Mouse (Mus musculus): ENCODE results near the gene Ppp1r15b.

The Ppp1r15b gene

DNA sequence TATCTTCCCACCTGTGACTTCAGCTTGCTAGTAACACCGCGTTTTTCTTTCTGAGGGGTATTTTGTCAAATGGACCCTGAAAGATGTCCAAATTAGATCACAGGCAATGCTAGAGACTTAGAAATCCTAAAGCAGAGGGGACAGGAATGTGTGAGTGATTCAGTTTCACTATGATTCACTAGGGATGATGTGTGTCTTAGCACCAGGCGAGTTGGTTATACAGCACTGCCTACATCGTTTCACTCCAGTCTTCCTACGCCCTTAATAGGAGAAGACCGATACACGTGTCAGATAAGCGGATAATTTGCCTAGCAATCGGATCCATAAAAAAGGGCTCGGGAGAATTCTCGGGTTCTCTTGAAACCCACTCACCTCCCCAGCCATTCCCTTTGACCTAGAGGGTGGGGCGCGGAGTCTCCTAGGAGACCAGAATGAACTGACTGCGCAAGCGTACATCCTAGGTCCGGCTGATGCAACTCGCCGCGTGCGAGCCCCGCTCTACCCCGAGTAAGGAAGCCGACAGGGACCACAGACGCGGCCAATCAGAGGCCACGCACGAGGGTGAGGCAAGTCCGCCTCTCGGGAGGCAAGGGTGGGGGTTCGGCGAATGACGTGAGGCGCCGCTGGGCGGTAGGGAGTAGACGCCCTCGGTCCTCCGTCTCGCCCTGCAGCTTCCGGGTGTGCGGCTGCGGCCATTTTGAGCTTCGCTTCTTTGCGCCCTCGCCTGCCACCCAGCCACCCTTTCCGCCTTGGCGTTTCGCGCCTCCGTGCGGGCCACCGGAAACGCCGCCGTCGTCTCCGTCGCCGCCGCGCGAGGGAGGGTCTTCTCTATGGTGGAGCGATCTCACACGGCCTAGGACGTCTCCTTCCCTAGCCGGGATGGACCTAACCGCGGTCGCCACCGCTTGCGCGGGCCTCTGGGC, at the start of gene Ppp1r15b:
TSS of gene Ppp1r15b (plus strand) at position 506 of the 923 bp plus-strand sequence.
- DNase-seq (ENCODE audit: low spot score) = peak; percentile 97

DNA sequence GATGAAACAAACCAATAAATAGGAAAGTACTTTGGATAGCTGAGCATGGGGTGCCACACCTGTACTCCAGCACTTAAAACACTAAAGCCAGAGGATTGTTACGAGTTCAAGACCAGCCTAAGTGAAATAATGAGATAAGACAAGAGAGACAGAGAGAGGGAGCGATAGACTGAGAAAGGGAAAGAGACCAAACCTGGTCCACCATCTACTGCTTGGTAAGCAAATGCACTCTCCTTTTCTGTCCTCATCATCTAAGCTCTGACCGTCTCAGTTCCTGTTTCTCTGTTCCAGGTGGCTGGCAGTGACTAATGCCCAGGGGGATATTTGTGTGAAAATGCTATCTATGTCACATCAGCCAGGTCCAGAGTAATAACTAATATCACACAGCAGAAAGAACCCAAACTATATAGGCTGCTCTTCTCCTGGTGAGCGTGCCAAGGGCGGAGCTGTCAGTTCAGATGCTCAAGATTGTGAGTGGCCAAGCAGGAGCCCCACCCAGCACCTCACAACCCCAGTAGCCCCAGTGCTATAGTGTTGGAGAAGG, 47.9 kb upstream of the Ppp1r15b start:
- DNase-seq (ENCODE audit: low spot score) = no peak

DNA sequence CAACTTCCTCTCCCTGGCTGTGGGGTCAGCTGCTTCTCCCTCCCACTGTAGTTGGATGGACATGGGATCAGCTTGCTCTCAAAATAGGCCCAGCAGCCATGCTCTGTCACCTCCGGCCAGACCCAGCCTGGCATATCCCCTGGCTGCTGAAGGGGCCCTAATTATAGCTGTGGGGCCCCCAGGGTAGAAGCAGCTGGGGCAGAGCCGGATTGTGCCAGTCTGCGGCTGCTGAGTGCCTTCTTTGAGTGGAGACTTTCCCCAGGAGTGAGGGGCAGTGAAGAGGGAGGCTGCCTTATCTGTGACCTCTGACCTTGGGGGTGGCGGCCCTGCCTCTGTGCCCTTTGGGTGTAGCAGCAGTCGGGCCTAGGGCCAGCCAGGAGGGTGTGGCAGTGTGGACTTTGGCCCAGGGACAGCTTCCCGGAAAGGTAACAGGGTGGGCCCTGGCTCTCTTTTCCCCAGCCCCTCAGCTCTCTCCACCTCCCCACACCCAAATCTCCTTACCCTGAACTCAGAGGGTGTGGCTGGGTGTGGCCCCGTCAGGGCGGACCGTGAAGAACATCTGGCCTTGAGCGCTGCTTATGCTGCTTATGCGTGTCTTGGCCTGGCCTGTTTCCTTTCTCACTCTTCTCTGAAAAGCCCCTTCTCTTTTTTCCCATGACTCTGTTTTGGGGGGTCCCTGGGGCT, 46.9 kb upstream of the Ppp1r15b start:
- no peak for DNase-seq (ENCODE audit: low spot score)

DNA sequence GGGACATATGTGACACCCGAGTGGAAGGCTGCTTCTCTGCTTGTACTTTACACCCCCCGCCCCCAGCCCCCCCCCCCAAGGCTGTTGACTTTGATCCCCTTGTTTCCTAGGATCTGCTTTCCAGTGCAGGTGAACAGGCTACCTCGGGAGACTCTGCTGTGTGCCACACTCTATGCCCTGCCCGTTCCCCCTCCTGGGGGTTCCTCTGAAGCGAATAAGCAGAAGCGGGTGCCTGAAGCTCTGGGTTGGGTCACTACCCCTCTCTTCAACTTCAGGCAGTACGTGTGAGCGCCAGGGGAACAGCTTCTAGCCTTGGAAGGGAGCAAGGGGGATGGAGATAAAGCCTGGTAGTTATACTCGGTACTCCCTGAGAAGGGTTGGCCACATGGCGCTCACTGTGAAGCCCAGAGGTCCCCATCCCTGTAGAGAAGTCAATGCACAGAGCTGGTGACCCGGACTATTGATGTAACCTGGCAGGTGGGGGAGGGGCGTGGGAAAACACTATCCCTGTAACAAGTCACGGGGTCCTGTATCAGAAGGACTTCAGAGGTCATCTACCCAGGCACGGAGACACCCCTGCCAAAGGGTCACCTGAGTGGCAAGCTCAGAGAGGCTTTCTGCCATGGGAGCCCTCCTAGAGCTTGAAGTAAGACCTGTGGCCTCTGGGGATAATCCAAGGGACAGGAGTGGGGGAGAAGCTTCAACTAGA, 46.1 kb upstream of the Ppp1r15b start:
- no peak for DNase-seq (ENCODE audit: low spot score)

DNA sequence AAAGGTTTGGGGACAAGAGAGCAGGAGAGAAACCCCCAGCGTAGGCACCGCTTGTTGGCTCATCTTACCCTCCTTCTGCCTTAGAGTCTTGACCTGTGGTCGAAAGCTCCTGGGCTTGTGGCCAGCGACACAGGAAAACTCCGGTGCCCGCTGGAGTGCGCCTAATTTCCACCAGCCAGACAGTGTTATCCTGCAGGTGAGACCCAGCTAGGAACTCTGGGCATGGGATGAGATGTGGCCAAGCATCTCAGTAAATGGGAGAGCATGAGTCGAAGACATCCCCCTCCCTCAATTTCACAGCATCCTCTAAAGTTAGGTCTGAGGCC, 45.6 kb upstream of the Ppp1r15b start:
- DNase-seq (ENCODE audit: low spot score) = no peak

DNA sequence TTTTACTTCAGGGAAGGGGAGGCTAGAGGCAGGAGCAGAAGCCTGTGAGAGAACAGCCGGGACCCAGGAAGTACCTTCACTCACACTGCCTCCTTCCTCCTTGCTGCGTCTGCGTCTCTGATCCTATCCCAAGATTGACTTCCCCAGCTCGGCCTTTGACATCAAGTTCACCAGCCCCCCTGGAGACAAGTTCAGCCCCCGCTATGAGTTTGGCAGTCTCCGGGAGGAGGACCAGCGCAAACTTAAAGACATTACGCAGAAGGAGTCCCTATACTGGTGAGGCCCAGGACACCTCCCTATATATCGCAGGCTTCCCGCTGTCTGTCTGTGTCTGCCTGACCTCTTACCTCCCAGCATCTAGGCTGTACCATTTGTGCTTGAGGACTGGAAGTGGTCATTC, 44.1 kb upstream of the Ppp1r15b start:
- DNase-seq (ENCODE audit: low spot score) = no peak

DNA sequence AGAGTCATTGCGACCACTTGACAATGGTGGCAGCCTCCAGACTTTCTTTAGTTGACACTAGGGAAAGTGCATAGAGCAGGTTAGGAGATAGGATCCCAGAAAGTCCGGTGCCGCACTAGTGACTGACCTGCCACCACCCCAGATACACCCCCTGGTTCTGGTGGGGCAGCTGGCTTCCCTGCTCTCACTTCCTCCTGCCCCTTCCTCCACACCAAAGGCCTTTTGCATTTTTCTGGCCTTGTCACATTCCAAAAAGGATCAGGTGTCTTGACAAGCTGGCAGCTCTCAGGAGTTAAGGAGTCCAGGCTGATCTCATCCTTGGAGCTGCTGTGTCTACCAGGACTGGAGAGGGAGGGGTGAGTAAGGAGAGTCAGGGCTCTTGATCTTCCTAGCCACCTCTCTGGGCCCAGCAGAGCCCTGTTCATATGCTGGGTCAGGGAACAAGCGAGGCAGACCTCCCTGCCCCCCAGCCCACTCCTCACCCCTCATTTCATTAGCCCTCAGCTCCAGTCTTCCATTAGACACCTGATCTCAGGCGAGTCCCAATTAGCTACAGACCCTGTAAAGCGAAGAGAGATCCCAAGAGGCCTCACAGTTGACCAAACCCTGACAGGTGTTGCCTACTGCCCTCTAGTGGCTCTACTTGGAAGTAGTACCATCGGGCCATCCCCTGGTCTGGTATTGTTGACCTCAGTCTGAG, 43.6 kb upstream of the Ppp1r15b start:
- DNase-seq (ENCODE audit: low spot score) = peak; percentile 96

DNA sequence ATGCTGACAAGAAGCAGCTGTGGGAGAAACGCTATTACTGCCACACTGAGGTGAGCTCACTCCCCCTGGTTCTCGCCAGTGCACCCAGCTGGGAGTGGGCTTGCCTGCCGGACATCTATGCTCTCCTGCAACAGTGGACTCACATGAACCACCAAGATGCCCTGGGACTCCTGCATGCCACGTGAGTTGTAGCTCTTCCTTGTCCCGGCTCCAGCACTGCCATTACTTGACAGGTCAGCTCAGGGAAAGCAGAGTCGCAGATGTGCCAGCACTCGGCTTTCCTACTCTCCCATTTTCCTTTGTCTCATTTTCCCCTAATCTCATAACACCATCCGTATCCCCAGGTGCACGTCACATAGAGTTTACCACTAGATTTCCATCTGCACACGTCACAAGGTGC, 42.7 kb upstream of the Ppp1r15b start:
- DNase-seq (ENCODE audit: low spot score) = no peak

DNA sequence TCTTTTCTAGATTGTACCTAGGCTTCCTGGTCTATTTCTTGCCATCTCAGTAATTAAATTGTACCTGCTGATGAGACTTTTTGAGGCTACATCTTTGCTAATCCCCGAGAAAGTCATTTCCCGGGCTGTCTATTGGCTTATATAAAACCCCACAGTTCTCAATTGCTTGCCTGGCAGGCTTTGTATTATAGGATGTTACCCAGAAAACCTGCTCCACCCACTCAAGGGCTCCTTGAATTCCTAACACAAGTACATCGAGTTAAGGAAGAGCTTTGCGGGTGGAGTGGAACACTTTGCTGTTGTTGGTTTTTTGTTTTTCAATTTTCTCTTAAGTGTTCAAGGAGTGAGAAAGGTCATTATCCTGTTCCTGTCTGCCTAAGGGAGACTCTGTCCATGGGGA, 41.5 kb upstream of the Ppp1r15b start:
- no peak for DNase-seq (ENCODE audit: low spot score)

DNA sequence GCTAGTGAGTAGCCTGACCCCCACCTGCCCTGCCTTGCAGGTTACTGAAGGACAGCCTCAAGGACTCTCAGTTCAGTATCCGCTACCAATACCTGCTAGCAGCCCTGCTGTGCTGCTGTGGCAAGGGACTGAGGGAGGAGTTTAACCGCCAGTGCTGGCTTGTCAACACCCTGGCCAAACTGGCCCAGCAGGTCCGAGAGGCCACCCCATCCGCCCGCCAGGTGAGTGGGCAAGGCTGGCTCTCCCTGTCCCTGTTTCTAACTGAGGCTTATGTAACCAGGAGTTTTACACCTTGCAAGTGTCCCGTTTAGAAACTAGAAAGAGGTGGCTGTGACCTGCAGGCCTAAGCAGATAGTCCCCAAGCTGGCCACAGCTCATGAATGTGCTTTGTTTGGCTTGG, 40.3 kb upstream of the Ppp1r15b start:
- DNase-seq (ENCODE audit: low spot score) = no peak

DNA sequence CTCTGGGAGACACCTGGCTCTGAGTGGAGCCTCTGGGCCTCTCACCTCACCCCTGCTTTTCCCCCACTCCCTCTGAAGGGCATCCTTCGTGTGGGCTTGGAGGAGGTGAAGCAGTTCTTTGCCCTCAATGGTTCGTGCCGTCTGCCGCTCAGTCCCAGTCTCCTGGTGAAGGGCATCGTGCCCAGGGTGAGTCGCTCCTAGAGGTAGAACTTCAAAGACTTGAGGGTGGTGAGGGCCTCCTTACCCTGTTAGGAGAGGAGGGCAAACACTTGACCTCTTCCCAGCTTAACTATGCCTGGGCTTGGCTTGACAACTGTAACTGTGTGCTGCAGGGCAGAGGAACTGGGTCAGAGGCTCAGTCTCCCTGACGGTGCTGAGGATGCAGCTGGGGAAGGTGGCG, 39.5 kb upstream of the Ppp1r15b start:
- DNase-seq (ENCODE audit: low spot score) = no peak

DNA sequence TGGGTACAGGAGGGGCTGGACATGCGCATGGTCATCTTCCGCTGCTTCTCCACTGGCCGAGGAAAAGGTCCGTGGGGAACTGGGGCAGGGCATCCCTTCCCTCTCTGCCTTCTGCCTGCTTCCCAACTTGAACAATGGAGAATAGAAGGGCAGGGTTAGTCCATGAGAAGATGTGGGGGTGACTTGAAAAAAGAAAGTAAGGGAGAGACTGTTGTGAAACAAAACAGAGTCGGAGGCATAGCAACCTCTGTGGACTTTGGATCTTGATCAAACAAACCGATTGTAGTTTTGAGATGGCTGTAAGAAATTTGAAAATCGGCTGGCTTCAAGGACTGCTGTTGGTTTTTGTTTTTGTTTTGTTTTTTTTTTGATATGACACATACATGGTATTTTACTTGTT, 37.2 kb upstream of the Ppp1r15b start:
- DNase-seq (ENCODE audit: low spot score) = no peak

DNA sequence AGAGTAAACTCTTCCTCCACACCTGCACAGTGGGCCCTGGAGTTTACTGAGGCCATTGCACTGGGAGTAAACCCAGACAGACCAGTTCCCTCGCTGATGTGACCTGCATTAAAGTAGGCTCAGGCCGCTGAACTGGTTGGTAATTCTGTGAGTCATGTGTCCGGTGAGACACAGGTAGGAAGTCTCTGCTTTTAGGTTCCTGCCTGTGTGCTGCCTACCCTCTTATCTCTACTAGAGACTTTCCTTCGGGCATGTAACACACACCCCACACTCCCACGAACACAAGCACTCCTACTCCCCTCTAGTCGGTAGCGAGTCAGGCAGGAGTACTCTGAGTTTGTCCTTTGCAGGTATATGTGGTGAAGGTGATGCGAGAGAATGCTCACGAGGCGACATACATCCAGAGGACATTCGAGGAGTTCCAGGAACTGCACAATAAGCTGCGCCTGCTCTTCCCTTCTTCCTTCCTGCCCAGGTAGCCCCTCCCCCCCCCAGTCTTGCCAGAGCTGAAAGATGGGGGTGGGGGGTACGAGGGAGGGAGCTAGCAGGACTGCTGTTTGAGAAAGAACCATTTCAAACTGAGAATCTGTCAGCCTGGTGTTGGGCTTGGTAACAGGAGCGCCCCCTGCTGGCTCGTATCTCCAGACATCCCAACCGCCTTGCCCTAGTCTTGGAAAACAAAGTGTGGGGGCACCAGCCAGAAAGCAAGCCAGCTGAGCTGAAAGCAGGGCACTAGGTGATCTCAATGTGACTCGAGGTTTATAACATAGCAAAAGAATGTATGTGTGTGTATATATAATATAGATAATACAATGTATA, 29.8 kb upstream of the Ppp1r15b start:
- peak; percentile 89 for DNase-seq (ENCODE audit: low spot score)

DNA sequence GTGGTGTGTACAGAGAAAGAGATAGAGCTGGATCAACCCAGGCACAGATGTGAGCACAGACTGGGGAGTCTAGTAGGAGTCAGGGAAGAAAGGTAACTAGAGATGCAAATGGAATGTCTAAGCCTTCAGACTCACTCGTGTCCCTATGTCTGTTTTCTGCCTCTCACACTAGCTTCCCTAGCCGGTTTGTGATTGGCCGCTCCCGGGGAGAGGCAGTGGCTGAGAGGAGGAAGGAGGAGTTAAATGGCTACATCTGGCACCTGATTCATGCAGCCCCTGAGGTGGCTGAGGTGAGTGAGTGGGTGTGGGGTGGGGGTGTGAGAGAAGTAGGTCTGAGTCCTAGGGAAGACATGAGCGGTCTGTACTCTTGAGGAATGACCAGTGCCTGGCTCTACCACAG, 28.8 kb upstream of the Ppp1r15b start:
- no peak for DNase-seq (ENCODE audit: low spot score)

DNA sequence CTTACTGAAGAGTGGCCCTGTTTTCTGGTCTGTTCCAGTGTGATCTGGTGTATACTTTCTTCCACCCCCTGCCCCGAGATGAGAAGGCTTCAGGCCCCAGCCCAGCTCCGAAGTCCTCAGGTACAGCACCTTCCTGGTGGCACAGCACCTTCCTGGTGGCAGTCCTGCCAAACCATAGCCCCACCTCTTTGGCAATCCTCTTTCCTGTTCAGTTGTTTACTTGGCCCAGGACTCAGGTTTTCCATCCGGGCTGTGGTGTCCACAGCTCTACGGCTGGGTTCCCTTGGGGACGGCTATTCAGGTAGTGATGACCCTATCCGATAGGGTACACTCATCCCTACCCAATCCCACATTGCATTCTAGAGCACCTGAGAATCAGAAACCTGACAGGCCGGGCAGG, 27.6 kb upstream of the Ppp1r15b start:
- no peak for DNase-seq (ENCODE audit: low spot score)

DNA sequence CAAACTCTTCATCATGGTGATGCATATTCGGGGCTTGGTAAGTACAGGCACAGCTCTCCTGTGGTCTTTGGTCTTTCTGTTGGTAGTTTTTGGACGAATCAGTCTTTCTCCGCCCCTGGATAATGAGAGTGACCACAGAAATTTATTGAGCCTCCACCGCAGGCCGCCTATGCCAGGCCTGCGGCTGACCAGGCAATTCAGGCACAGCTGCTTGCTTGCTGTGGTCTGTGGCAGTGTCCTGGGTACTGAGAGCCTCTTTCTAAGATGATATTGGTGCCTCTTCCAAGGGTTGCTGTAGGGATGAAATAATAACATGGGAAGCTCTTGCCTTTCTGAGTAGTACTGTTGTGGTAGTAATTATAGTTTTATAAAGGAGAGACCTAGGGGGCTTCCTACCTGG, 27.1 kb upstream of the Ppp1r15b start:
- DNase-seq (ENCODE audit: low spot score) = no peak

DNA sequence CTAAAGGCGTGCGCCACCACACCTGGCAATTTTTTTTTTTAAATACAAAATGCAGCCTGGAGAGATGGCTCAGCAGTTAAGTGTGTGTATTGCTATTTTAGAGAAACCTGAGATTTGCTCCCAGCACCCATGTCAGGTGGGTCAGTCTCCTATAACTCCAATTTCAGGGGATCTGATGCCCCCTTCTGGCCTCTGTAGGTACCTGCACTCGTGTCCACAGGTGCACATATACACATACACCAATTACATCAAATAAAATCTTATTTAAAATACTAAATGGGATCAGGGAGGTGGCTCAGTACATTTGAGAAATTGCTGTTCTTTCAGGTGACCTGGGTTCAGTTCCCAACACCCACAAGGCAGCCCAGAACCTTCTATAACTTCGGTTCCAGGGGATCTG, 14.8 kb upstream of the Ppp1r15b start:
- DNase-seq (ENCODE audit: low spot score) = no peak

DNA sequence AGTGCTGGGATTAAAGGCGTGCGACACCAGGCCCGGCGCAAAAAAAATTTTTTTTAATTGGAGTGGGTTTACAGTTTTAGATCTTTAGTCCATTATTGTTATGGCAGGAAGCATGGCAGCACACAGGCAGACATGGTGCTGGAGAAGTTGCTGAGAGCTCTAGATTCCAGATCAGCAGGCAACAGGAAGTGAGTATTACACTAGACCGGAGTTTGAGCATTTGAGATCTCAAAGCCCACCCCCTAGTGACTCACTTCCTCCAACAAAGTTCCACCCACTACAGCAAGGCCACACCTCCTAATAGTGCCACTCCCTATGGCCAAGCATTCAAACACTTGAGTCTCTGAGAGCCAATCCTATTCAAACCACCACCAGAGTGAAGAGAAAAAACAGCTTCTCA, 12.8 kb upstream of the Ppp1r15b start:
- no peak for DNase-seq (ENCODE audit: low spot score)

DNA sequence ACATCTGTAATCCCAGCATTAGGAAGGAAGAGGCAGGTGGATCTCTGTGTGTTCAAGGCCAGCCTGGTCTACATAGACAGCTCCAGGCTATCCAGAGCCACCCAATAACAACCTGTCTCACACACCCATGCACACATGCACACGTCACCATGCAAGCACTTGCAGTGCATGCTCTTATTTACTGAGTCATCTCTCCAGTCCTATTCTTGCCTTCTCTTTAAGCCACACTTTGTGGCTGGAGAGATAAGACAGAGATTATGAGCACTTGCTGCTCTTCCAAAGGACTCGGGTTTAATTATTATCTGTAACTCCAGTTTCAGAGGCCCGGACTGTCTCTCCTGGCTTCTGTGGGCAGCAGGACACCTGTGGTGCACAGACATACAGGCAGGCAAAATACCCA, 12.1 kb upstream of the Ppp1r15b start:
- DNase-seq (ENCODE audit: low spot score) = no peak

DNA sequence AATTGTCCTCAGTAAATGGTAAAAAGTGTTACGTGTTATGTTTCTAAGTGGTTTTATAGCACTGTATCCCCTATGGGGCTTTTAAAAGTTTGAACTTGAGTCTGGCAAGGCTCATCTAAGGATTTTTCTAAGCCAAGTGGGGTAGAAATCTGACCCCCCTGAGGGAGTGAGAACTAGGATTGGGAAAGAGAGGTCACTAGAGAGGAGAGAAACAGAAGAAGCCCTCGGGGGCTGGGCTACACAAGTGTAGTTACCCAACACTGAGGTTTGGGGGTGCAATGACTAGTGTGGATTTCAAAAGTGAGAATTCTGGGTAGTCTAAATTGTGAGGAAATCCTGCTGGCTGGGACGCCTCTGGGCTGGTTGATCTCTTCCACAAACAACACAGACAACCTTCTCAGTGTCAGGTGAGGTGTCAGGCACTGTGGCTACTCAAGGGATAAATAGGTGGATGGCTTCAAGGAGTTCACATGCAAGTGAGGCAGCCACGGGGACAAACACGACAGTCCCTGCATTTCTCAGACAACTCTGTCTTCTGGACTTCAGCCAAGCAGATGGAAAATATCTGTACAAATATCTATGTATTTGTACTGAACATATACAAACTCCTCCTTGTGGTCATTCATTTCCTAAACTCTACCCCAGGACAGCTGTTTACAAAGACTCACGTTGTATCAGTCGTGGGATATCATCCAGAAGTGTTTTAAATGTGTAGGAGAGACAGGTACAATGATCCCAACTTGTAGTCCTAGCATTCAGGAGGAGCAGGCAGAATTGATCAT, 10.8 kb upstream of the Ppp1r15b start:
- DNase-seq (ENCODE audit: low spot score) = no peak
